Mouse (Mus musculus): ENCODE measurements around the gene Suz12.

Suz12 gene

GRCm38 (mm10) chr11:80078831-80079230 lies 85.9 kb downstream of the Suz12 start:
- no peak for DNase-seq

DNA sequence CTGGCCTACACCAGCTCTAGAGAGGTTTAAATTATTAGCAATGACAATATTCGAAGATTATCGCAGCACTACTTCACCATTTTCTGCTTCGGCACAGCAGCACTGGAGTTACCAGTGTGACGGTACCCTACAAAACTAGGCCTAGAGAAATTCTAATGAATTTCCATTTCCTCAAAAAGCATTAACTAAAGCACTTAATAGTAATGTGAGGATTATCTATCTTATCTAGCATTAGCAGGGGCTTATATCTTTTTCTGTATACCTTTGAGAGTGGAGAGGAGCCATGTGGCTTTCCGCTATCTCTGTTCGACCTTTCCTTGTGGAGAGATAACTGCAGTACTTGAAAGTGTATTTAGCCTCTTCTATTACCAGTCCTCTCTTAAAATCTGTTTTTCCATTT lies 86.8 kb downstream of the Suz12 start:
- DNase-seq = no peak

- DNase-seq = peak; percentile 34
Measured at GRCm38 (mm10) chr11:80080381-80080825, 87.5 kb downstream of the Suz12 start.

DNA sequence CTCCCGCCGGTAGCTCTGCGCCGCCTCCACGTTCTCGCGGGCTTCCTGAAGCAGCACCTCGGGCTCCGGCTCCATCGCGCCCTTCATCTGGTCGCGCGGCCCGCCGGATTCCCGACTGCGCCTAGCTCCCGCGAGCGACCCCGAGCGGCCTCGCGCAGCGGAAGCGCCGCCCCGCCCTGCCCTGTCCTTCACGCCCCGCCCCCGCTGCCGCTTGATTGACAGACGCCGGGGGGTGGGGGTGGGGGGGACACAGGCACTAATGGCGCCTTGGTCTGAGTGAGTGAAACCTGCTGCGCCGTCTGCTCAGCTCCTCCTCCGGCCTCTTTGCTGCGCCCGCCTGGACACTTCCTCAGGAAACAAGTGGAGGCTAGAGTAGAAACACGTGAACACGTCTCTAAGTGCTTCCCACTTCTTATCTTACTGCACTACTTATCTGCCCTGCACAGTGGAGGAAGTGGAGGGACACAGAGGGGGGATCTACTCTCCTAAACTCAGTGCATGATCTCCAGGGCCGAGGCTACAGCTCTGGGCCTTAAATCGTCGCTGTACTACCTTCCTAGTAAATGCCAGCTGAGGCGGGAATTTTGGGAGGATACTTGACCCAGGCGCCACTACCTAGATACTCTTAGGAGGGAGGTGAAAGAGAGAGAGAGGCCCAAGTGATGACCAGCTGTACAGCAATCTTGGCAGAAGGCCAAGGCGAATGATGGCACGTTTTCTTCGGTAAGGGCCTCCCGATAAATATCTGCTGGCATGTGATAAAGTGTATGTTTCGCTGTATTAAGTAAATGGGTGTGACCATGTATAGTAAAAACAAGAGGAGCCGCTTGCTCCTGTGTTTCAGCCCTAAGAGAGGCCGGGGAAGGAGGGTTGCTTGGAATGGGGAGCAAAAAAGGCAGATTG lies 88.2 kb downstream of the Suz12 start, which contains the start of gene Crlf3:
Crlf3 (minus strand) TSS at position 166 of the 903 bp plus-strand sequence.
- DNase-seq = peak; percentile 96

GRCm38 (mm10) chr11:80081786-80082319 lies 88.9 kb downstream of the Suz12 start:
- DNase-seq = no peak

Measured in lung, postnatal 14 days (tissue).